Mouse (Mus musculus): ENCODE results near the gene Myo5c. TPM values are rescaled to one million over a fixed set of nuclear protein-coding genes. Genes with fewer than 3 reads are reported as not detected.

The Myo5c gene
- polyA plus RNA-seq, 1 experiment from 2014 or later = 0.28 TPM

DNA sequence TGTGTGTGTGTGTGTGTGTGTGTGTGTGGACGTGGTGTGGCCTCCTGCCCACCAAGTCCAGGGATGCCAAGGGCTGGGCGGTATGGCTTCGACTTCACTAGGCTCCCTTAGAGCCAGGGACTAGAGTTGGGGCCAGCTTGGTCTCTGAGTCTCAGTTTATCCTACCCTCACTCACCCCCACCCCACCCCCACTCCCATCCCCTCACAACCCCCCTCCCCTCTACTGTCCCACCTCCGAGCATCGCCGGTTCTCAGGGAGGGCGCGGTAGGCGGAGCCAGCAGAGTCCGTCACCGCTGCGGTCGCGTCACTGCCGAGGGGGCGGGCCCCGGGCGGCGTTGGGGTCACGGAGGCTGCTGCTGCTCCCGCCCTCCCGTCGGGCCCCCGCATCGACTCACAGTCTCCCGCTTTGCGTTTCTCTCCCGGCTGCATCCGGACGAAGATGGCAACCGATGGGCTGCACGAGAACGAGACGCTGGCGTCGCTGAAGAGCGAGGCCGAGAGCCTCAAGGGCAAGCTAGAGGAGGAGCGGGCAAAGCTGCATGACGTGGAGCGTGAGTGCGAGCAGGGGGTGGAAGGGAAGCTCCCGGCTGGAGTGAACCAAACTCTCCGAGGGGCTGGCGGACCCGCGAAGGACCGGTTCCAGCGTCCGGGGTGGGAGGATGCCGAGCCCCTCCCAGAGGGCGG, 82.2 kb downstream of the Myo5c start:
- under 1% methylated on average over 41 of the region's 52 CpGs for WGBS
- no peaks in the 10 kb centered on the region for H3K9me3 ChIP-seq
- ATAC-seq (ENCODE audit: insufficient number of reproducible peaks, low FRiP score, low TSS enrichment, low read depth) = peak; percentile 71
- H3K4me2 ChIP-seq = peak overlapping the region; percentile 89
- peak overlapping the region; percentile 60 for H3K9ac ChIP-seq
- no peaks in the 10 kb centered on the region for H3K36me3 ChIP-seq
- peak overlapping the region; percentile 73 for H3K4me3 ChIP-seq
- no peaks in the 10 kb centered on the region for H3K27me3 ChIP-seq
- H3K4me1 ChIP-seq = peaks cover 26% of the 10 kb centered on the region
- H3K27ac ChIP-seq = peak overlapping the region; percentile 75

GRCm38 (mm10) chr9:75314517-75315105, 82.8 kb downstream of the Myo5c start:
- H3K9ac ChIP-seq = peak overlapping the region; percentile 60
- peak overlapping the region; percentile 89 for H3K4me2 ChIP-seq
- no peaks in the 10 kb centered on the region for H3K9me3 ChIP-seq
- 2% methylated on average over 22 of the region's 22 CpGs for WGBS
- H3K36me3 ChIP-seq = no peaks in the 10 kb centered on the region
- H3K27ac ChIP-seq = peak overlapping the region; percentile 75
- no peak for ATAC-seq (ENCODE audit: insufficient number of reproducible peaks, low FRiP score, low TSS enrichment, low read depth)
- no peaks in the 10 kb centered on the region for H3K27me3 ChIP-seq
- H3K4me3 ChIP-seq = peak overlapping the region; percentile 73
- H3K4me1 ChIP-seq = peaks cover 26% of the 10 kb centered on the region

DNA sequence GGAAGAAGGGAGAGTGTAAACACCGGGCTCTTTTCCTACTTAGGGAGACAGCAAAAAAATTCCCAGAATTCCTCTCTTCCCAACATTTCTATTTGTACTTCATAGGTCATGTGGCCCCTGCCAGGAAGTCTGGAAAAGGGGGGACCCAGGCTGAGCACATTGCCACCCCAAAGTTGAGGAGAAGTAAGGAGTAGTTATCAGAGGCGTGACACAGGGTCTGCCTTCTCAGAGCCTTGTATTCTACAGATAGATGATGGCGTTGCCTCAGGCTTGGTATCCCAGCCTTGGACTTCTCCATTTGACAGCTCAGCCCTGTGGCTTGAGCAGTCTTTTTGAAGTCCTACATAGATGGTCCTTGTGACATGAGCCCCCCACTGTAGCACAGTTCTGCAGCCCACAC, 83.4 kb downstream of the Myo5c start:
- WGBS = 71% methylated on average over 3 of the region's 3 CpGs
- ATAC-seq (ENCODE audit: insufficient number of reproducible peaks, low FRiP score, low TSS enrichment, low read depth) = no peak
- H3K9me3 ChIP-seq = no peaks in the 10 kb centered on the region
- no peak overlapping the region for H3K9ac ChIP-seq
- H3K4me3 ChIP-seq = peak overlapping the region; percentile 73
- no peak overlapping the region for H3K27ac ChIP-seq
- no peaks in the 10 kb centered on the region for H3K36me3 ChIP-seq
- no peaks in the 10 kb centered on the region for H3K27me3 ChIP-seq
- peaks cover 26% of the 10 kb centered on the region for H3K4me1 ChIP-seq
- peak overlapping the region; percentile 89 for H3K4me2 ChIP-seq

- 76% methylated on average over 6 of the region's 6 CpGs for WGBS
- H3K27ac ChIP-seq = no peak overlapping the region
- no peaks in the 10 kb centered on the region for H3K27me3 ChIP-seq
- no peaks in the 10 kb centered on the region for H3K9me3 ChIP-seq
- H3K4me3 ChIP-seq = no peak overlapping the region
- H3K4me1 ChIP-seq = peaks cover 26% of the 10 kb centered on the region
- no peaks in the 10 kb centered on the region for H3K36me3 ChIP-seq
- no peak overlapping the region for H3K9ac ChIP-seq
- H3K4me2 ChIP-seq = no peak overlapping the region
- ATAC-seq (ENCODE audit: insufficient number of reproducible peaks, low FRiP score, low TSS enrichment, low read depth) = no peak
Measured at GRCm38 (mm10) chr9:75316771-75317170, 85.0 kb downstream of the Myo5c start.

- Histone ChIP-seq H3K36me3 (no peaks in the 10 kb centered on the region), H3K4me2 (no peak overlapping the region), H3K4me1 (peaks cover 26% of the 10 kb centered on the region), H3K27me3 (no peaks in the 10 kb centered on the region), H3K4me3 (no peak overlapping the region), H3K9me3 (no peaks in the 10 kb centered on the region), H3K27ac (no peak overlapping the region), H3K9ac (no peak overlapping the region)
- no peak for ATAC-seq (ENCODE audit: insufficient number of reproducible peaks, low FRiP score, low TSS enrichment, low read depth)
- 88% methylated on average over 2 of the region's 2 CpGs for WGBS
Measured at GRCm38 (mm10) chr9:75318196-75318595, 86.4 kb downstream of the Myo5c start.

DNA sequence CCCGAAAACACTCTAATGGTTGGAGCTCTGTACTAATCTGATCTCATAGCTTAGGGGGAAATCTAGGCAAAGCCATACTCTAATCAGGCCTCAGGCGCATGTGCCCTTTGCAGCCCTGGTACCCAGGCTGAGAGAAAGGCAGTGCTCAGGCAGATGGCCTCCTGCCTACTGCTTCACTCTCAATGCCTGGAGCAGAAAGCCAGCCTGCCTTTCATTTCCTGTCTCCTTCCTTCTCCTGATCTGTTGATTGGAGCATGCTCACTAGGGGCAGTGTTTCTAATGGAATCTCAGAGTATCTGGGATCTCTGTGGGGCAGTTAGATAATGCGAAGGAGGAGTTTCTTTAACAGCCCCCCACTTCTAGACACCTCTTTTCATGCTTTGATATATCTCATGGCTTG, 87.5 kb downstream of the Myo5c start:
- no peaks in the 10 kb centered on the region for H3K36me3 ChIP-seq
- H3K4me2 ChIP-seq = no peak overlapping the region
- no peak overlapping the region for H3K9ac ChIP-seq
- no peak for ATAC-seq (ENCODE audit: insufficient number of reproducible peaks, low FRiP score, low TSS enrichment, low read depth)
- no peak overlapping the region for H3K27ac ChIP-seq
- no peaks in the 10 kb centered on the region for H3K27me3 ChIP-seq
- H3K4me3 ChIP-seq = no peak overlapping the region
- 74% methylated on average over 3 of the region's 3 CpGs for WGBS
- peaks cover 14% of the 10 kb centered on the region for H3K4me1 ChIP-seq
- H3K9me3 ChIP-seq = no peaks in the 10 kb centered on the region

DNA sequence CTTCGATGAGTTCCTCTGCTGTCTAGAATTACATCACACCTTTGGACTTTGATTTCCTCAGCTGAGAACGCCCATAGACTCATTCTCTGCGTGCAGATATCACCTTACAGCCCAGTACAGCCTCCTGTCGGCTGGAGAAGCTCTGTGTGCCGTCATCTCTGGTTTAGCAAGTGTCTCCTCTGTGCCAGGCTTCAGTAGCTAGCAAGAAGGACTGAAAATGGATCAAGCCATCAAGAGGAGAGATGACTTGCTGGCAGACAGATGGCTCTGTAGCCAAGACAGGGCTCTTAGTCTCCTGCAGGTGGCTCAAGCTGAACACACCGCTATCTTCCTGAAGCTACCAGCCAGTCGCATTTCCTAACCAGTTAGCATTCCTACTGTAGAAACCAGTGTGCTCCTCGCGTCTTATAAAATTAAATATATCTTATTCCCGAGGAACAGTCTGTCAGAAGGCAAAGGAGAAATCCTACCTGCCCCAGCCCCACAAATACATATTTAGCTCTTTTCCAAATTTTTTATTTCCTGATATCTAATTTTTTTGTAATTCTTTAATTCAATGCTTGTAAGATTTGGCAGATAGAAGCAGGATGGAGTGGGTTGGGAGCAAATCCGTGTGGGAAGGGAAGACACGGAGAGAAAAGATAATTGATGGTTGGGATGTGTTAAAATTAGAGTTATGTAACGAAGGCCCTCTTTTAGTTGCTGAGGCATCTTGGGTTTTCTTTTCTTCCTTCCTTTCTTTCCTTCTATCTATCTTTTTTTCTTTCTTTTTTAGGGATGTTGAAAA, 90.5 kb downstream of the Myo5c start:
- no peak for ATAC-seq (ENCODE audit: insufficient number of reproducible peaks, low FRiP score, low TSS enrichment, low read depth)
- WGBS = 66% methylated on average over 13 of the region's 13 CpGs
- no peak overlapping the region for H3K4me3 ChIP-seq

GRCm38 (mm10) chr9:75328047-75328446, 96.2 kb downstream of the Myo5c start:
- 93% methylated on average over 3 of the region's 3 CpGs for WGBS
- no peak for ATAC-seq (ENCODE audit: insufficient number of reproducible peaks, low FRiP score, low TSS enrichment, low read depth)
- Histone ChIP-seq H3K27me3 (no peaks in the 10 kb centered on the region), H3K9me3 (no peaks in the 10 kb centered on the region), H3K4me2 (no peak overlapping the region), H3K36me3 (peaks cover 28% of the 10 kb centered on the region), H3K9ac (no peak overlapping the region), H3K4me1 (no peaks in the 10 kb centered on the region), H3K27ac (no peak overlapping the region), H3K4me3 (no peak overlapping the region)

More for the DNA sequence above, 90.5 kb downstream of the Myo5c start:
- H3K27me3 ChIP-seq = no peaks in the 10 kb centered on the region
- H3K4me2 ChIP-seq = no peak overlapping the region
- no peak overlapping the region for H3K9ac ChIP-seq
- no peaks in the 10 kb centered on the region for H3K9me3 ChIP-seq
- H3K36me3 ChIP-seq = peaks cover 10% of the 10 kb centered on the region
- 0 out of 2 replicates have a peak, but pooled peaks cover 2% of the 10 kb centered on the region for H3K4me1 ChIP-seq
- H3K27ac ChIP-seq = no peak overlapping the region

- Histone ChIP-seq H3K36me3 (peaks cover 43% of the 10 kb centered on the region), H3K4me1 (no peaks in the 10 kb centered on the region), H3K4me3 (no peak overlapping the region), H3K9me3 (no peaks in the 10 kb centered on the region), H3K27ac (no peak overlapping the region), H3K9ac (no peak overlapping the region), H3K4me2 (no peak overlapping the region), H3K27me3 (no peaks in the 10 kb centered on the region)
- no peak for ATAC-seq (ENCODE audit: insufficient number of reproducible peaks, low FRiP score, low TSS enrichment, low read depth)
- 85% methylated on average over 8 of the region's 8 CpGs for WGBS
Measured at GRCm38 (mm10) chr9:75330821-75331220, 99.0 kb downstream of the Myo5c start.

GRCm38 (mm10) chr9:75334440-75334839, 102.6 kb downstream of the Myo5c start:
- no peak overlapping the region for H3K4me3 ChIP-seq
- no peaks in the 10 kb centered on the region for H3K4me1 ChIP-seq
- no peak overlapping the region for H3K9ac ChIP-seq
- no peak for ATAC-seq (ENCODE audit: insufficient number of reproducible peaks, low FRiP score, low TSS enrichment, low read depth)
- 76% methylated on average over 4 of the region's 4 CpGs for WGBS
- peaks cover 51% of the 10 kb centered on the region for H3K36me3 ChIP-seq
- H3K9me3 ChIP-seq = no peaks in the 10 kb centered on the region
- H3K27me3 ChIP-seq = no peaks in the 10 kb centered on the region
- H3K27ac ChIP-seq = no peak overlapping the region
- H3K4me2 ChIP-seq = no peak overlapping the region

GRCm38 (mm10) chr9:75338016-75338415, 106.2 kb downstream of the Myo5c start:
- Histone ChIP-seq H3K9ac (no peak overlapping the region), H3K27me3 (no peaks in the 10 kb centered on the region), H3K9me3 (no peaks in the 10 kb centered on the region), H3K4me2 (no peak overlapping the region), H3K4me1 (no peaks in the 10 kb centered on the region), H3K27ac (no peak overlapping the region), H3K4me3 (no peak overlapping the region), H3K36me3 (peaks cover 60% of the 10 kb centered on the region)
- no peak for ATAC-seq (ENCODE audit: insufficient number of reproducible peaks, low FRiP score, low TSS enrichment, low read depth)
- WGBS = 85% methylated on average over 6 of the region's 6 CpGs

DNA sequence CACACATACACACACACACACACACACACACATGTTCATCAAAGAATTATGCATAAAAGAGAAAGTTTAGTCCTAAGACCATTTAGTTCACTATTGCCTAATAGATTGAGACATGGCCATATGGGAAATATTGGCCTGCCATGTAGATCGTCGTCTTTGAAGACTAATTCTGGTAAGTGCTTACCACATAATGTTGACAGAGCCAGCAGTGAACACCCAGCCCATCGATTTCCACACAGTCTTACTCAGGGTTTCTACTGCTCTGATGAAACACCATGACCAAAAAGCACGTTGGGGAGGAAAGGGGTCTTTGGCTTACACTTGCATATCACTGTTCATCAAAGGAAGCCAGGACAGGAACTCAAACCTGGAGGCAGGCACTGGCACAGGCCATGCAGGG, 110.6 kb downstream of the Myo5c start:
- H3K4me1 ChIP-seq = no peaks in the 10 kb centered on the region
- H3K27ac ChIP-seq = no peak overlapping the region
- H3K9ac ChIP-seq = no peak overlapping the region
- H3K4me2 ChIP-seq = no peak overlapping the region
- H3K27me3 ChIP-seq = no peaks in the 10 kb centered on the region
- H3K9me3 ChIP-seq = no peaks in the 10 kb centered on the region
- ATAC-seq (ENCODE audit: insufficient number of reproducible peaks, low FRiP score, low TSS enrichment, low read depth) = no peak
- H3K36me3 ChIP-seq = peaks cover 43% of the 10 kb centered on the region; the same call in 1 of the 2 replicates
- H3K4me3 ChIP-seq = no peak overlapping the region
- WGBS = 76% methylated on average over 4 of the region's 4 CpGs
